8 mouse cellular contexts compared by ENCODE assay signal in genomic region chr19:47578581-47579224, GRCm38 (mm10). TPM values are rescaled to one million over a fixed set of nuclear protein-coding genes. Genes with fewer than 3 reads are reported as not detected.
DNase-seq lines count a peak whose midpoint lies in the region; ATAC-seq and TF ChIP-seq lines count a peak whose summit lies in the region.

No protein-coding gene starts in this region.

- peak overlapping the region; percentile 86 for H3K4me3 ChIP-seq in hindbrain, embryonic 15.5 days
- peak overlapping the region; percentile 78 for H3K4me3 ChIP-seq in liver, adult 2 months (ENCODE audit: insufficient read depth, low read depth, low read length)
- peak overlapping the region; percentile 89 for H3K4me3 ChIP-seq in neural tube, embryonic 12.5 days

- intact Hi-C loops in left cerebral cortex, postnatal 4 days (cut with DNase I) = no loop called here
- intact Hi-C loops in left cerebral cortex, postnatal 14 days (cut with DNase I) = no loop called here

- H3K36me3 ChIP-seq in hindbrain, embryonic 15.5 days = no peaks in the 10 kb centered on the region
- H3K36me3 ChIP-seq in liver, adult 2 months (ENCODE audit: control insufficient read depth, insufficient read depth, low read length) = no peaks in the 10 kb centered on the region
- no peaks in the 10 kb centered on the region for H3K36me3 ChIP-seq in neural tube, embryonic 12.5 days

- no peaks in the 10 kb centered on the region for H3K27me3 ChIP-seq in hindbrain, embryonic 15.5 days
- no peaks in the 10 kb centered on the region for H3K27me3 ChIP-seq in liver, adult 2 months (ENCODE audit: control insufficient read depth, insufficient read depth, low read length)
- no peaks in the 10 kb centered on the region for H3K27me3 ChIP-seq in neural tube, embryonic 12.5 days (replicated peaks)

- TF ChIP-seq POLR2A in liver, adult 2 months (IDR thresholded peaks at IDR 0.05; ENCODE audit: extremely low read depth, insufficient read depth, low read length) = no peak

- H3K27ac ChIP-seq in hindbrain, embryonic 15.5 days (replicated peaks) = peak overlapping the region; percentile 93
- peak overlapping the region; percentile 41 for H3K27ac ChIP-seq in liver, adult 2 months (replicated peaks; ENCODE audit: insufficient read depth, low read depth, low read length)
- H3K27ac ChIP-seq in neural tube, embryonic 12.5 days = no peak overlapping the region; the same call in 1 of the 2 replicates

- peaks cover 23% of the 10 kb centered on the region for H3K4me1 ChIP-seq in hindbrain, embryonic 15.5 days (replicated peaks)
- peaks cover 5% of the 10 kb centered on the region; the same call in 1 of the 2 replicates for H3K4me1 ChIP-seq in liver, adult 2 months (ENCODE audit: control insufficient read depth, insufficient read depth, low read length)
- peaks cover 19% of the 10 kb centered on the region for H3K4me1 ChIP-seq in neural tube, embryonic 12.5 days

- WGBS in hindbrain, embryonic 15.5 days = 15% methylated on average over 13 of the region's 13 CpGs
- 13% methylated on average over 13 of the region's 13 CpGs for WGBS in liver, adult 2 months
- WGBS in neural tube, embryonic 12.5 days = 12% methylated on average over 13 of the region's 13 CpGs

- H3K4me2 ChIP-seq in hindbrain, embryonic 15.5 days = peak overlapping the region; percentile 98
- H3K4me2 ChIP-seq in neural tube, embryonic 12.5 days (replicated peaks) = peak overlapping the region; percentile 90

- DNase-seq in left cerebral cortex, postnatal 4 days = peak; percentile 5
- no peak for DNase-seq in left cerebral cortex, postnatal 14 days (ENCODE audit: low spot score in 2 of 2)
- peak; percentile 9 to 22 for DNase-seq in cerebellum, postnatal 25 days
- DNase-seq in liver, adult 2 months (ENCODE audit: extremely low read depth, low read depth, low spot score) = no peak
- DNase-seq in frontal cortex, postnatal 36 days (ENCODE audit: low spot score in 2 of 2) = no peak
- no peak for DNase-seq in layer of hippocampus, postnatal 36 days

- peaks cover 7% of the 10 kb centered on the region; the same call in 1 of the 2 replicates for H3K79me2 ChIP-seq in liver, adult 2 months (ENCODE audit: control insufficient read depth, insufficient read depth, low read length)

- H3K9ac ChIP-seq in hindbrain, embryonic 15.5 days = peak overlapping the region; percentile 71
- no peak overlapping the region; the same call in 1 of the 2 replicates for H3K9ac ChIP-seq in liver, adult 2 months (ENCODE audit: low read depth, low read length)
- peak overlapping the region; percentile 95 for H3K9ac ChIP-seq in neural tube, embryonic 12.5 days

- no peak; the same call in 1 of the 2 replicates for ATAC-seq in hindbrain, embryonic 15.5 days (ENCODE audit: low FRiP score, low read depth)
- ATAC-seq in neural tube, embryonic 12.5 days (ENCODE audit: low FRiP score, low read depth) = no peak

- H3K9me3 ChIP-seq in hindbrain, embryonic 15.5 days = no peaks in the 10 kb centered on the region
- H3K9me3 ChIP-seq in neural tube, embryonic 12.5 days = no peaks in the 10 kb centered on the region

- no peak for TF ChIP-seq CTCF in liver, adult 2 months (IDR thresholded peaks at IDR 0.05; ENCODE audit: low read depth, low read length)

RNA-seq across cellular contexts. Expression of gene Slk, which starts 0.8 kb away (rescaled TPM):
- 10 to 100 TPM; 28.6 to 31.7 TPM for total RNA-seq in left cerebral cortex, postnatal 4 days (2021)
- total RNA-seq in left cerebral cortex, postnatal 14 days (2021) = 10 to 100 TPM; 44.4 to 47.0 TPM
- polyA plus RNA-seq in hindbrain, embryonic 15.5 days (2015; fragmentation: Nextera tagmentation; extraction: Ambion mirVana) = 5.9 and 6.5 TPM in 2 replicates
- 21.7 and 27.3 TPM in 2 replicates for total RNA-seq in liver, adult 2 months (2014; rRNA removed)
- polyA plus RNA-seq in liver, adult 2 months (2012; rRNA removed) = 3.7 and 5.3 TPM in 2 replicates
- 10.4 and 10.9 TPM in 2 replicates for polyA plus RNA-seq in neural tube, embryonic 12.5 days (2016; fragmentation: Nextera tagmentation; extraction: Ambion mirVana)
- 10 to 100 TPM; 65.2 to 68.6 TPM for total RNA-seq in layer of hippocampus, postnatal 36 days (2021)

RNA-seq across cellular contexts. Expression of gene Stn1, which starts 41.4 kb away (rescaled TPM):
- 10 to 100 TPM; 28.2 to 30.4 TPM for total RNA-seq in left cerebral cortex, postnatal 4 days (2021)
- total RNA-seq in left cerebral cortex, postnatal 14 days (2021) = 10 to 100 TPM; 28.5 to 29.9 TPM
- polyA plus RNA-seq in hindbrain, embryonic 15.5 days (2015; fragmentation: Nextera tagmentation; extraction: Ambion mirVana) = 29.5 and 31.4 TPM in 2 replicates
- 3.7 and 5.0 TPM in 2 replicates for total RNA-seq in liver, adult 2 months (2014; rRNA removed)
- 3.7 and 4.7 TPM in 2 replicates for polyA plus RNA-seq in liver, adult 2 months (2012; rRNA removed)
- 38.4 and 39.8 TPM in 2 replicates for polyA plus RNA-seq in neural tube, embryonic 12.5 days (2016; fragmentation: Nextera tagmentation; extraction: Ambion mirVana)
- total RNA-seq in layer of hippocampus, postnatal 36 days (2021) = 10 to 100 TPM; 18.7 to 23.0 TPM

Comparison
In these comparisons a context has a peak if more than half of its experiments do, and no peak if none do; other contexts are left out.
1. DNase-seq: peak in left cerebral cortex, postnatal 4 days (single experiment) and cerebellum, postnatal 25 days (2 of 2); none in left cerebral cortex, postnatal 14 days (0 of 2), liver, adult 2 months (single experiment), frontal cortex, postnatal 36 days (0 of 2) and layer of hippocampus, postnatal 36 days (0 of 2).
2. Peak in every context shown above with its lines, with median percentiles within 50 percentile points of each other: H3K4me3 ChIP-seq.